10 mouse cellular contexts compared by ENCODE assay signal in genomic region chr10:14018672-14019071, GRCm38 (mm10). TPM values are rescaled to one million over a fixed set of nuclear protein-coding genes. Genes with fewer than 3 reads are reported as not detected.
DNase-seq lines count a peak whose midpoint lies in the region; ATAC-seq and TF ChIP-seq lines count a peak whose summit lies in the region.
"Had no signal": no experiment of that assay in that cellular context is flagged by ENCODE, and none has a peak within 500 bp of the region (broad histone marks: within the 10 kb centered on the region; RNA-seq: fewer than 3 reads in every experiment).

No protein-coding gene starts in this region.

- no peaks in the 10 kb centered on the region for H3K27me3 ChIP-seq in hindbrain, embryonic 13.5 days
- H3K27me3 ChIP-seq in hindbrain, embryonic 10.5 days (ENCODE audit: insufficient read depth, poor library complexity, severe bottlenecking), result no peaks in the 10 kb centered on the region
- H3K27me3 ChIP-seq in thymus, adult 2 months (ENCODE audit: control insufficient read depth, insufficient read depth, low read length), result no peaks in the 10 kb centered on the region
- no peaks in the 10 kb centered on the region for H3K27me3 ChIP-seq in hindbrain, embryonic 15.5 days
- H3K27me3 ChIP-seq: Patski had no signal

- H3K9me3 ChIP-seq in hindbrain, embryonic 13.5 days, result no peaks in the 10 kb centered on the region
- no peaks in the 10 kb centered on the region for H3K9me3 ChIP-seq in hindbrain, embryonic 10.5 days
- no peaks in the 10 kb centered on the region for H3K9me3 ChIP-seq in hindbrain, embryonic 15.5 days

- no peak overlapping the region for H3K9ac ChIP-seq in hindbrain, embryonic 13.5 days
- no peak overlapping the region for H3K9ac ChIP-seq in hindbrain, embryonic 15.5 days

- H3K4me2 ChIP-seq in hindbrain, embryonic 13.5 days, result peak overlapping the region; percentile 46
- H3K4me2 ChIP-seq in hindbrain, embryonic 15.5 days, result peak overlapping the region; percentile 52

- TF ChIP-seq CTCF in thymus, adult 2 months (IDR thresholded peaks at IDR 0.05; ENCODE audit: borderline replicate concordance, control insufficient read depth, extremely low read depth, insufficient read depth, low read length, poor library complexity), result no peak

- DNase-seq in hindbrain, embryonic 10.5 days (ENCODE audit: low spot score), result no peak
- peak; percentile 35 for DNase-seq in thymus, adult 2 months
- DNase-seq in thymus, postnatal 25 days, result no peak
- DNase-seq in testis, postnatal 10 days (ENCODE audit: low spot score), result no peak
- no peak for DNase-seq in adrenal gland, postnatal 4 days (ENCODE audit: low spot score in 2 of 2)
- DNase-seq: lung, adult 2 months had no signal

- H3K4me1 ChIP-seq in hindbrain, embryonic 13.5 days (replicated peaks), result peaks cover 20% of the 10 kb centered on the region
- peaks cover 24% of the 10 kb centered on the region for H3K4me1 ChIP-seq in hindbrain, embryonic 10.5 days (replicated peaks)
- H3K4me1 ChIP-seq in thymus, adult 2 months (replicated peaks; ENCODE audit: control insufficient read depth, insufficient read depth, low read length), result peaks cover 16% of the 10 kb centered on the region
- H3K4me1 ChIP-seq in hindbrain, embryonic 15.5 days (replicated peaks), result peaks cover 15% of the 10 kb centered on the region

- H3K4me3 ChIP-seq in hindbrain, embryonic 13.5 days, result no peak overlapping the region
- H3K4me3 ChIP-seq in hindbrain, embryonic 10.5 days, result no peak overlapping the region
- H3K4me3 ChIP-seq in thymus, adult 2 months (ENCODE audit: control insufficient read depth, insufficient read depth, low read length), result no peak overlapping the region
- H3K4me3 ChIP-seq in hindbrain, embryonic 15.5 days, result no peak overlapping the region

- H3K36me3 ChIP-seq in hindbrain, embryonic 13.5 days, result no peaks in the 10 kb centered on the region
- H3K36me3 ChIP-seq in hindbrain, embryonic 10.5 days, result no peaks in the 10 kb centered on the region
- no peaks in the 10 kb centered on the region for H3K36me3 ChIP-seq in thymus, adult 2 months (ENCODE audit: control insufficient read depth, insufficient read depth, low read length)
- H3K36me3 ChIP-seq in hindbrain, embryonic 15.5 days, result no peaks in the 10 kb centered on the region

- TF ChIP-seq POLR2A in thymus, adult 2 months (IDR thresholded peaks at IDR 0.05; ENCODE audit: control insufficient read depth, extremely low read depth, insufficient read depth, low read length, poor library complexity), result no peak

- WGBS in hindbrain, embryonic 13.5 days, result 39% methylated on average over 7 of the region's 7 CpGs
- WGBS in hindbrain, embryonic 10.5 days, result 35% methylated on average over 7 of the region's 7 CpGs
- WGBS in thymus, adult 2 months, result 33% methylated on average over 7 of the region's 7 CpGs
- WGBS in hindbrain, embryonic 15.5 days, result 39% methylated on average over 7 of the region's 7 CpGs

- no peak overlapping the region for H3K27ac ChIP-seq in hindbrain, embryonic 13.5 days
- no peak overlapping the region for H3K27ac ChIP-seq in hindbrain, embryonic 10.5 days
- H3K27ac ChIP-seq in thymus, adult 2 months (ENCODE audit: control insufficient read depth, insufficient read depth, low read length), result no peak overlapping the region
- H3K27ac ChIP-seq in hindbrain, embryonic 15.5 days (replicated peaks), result no peak overlapping the region

- ATAC-seq in hindbrain, embryonic 13.5 days (ENCODE audit: low FRiP score), result no peak
- no peak for ATAC-seq in hindbrain, embryonic 15.5 days (ENCODE audit: low FRiP score, low read depth)
- ATAC-seq in erythroid progenitor cell, adult 5-6 weeks (replicated peaks; ENCODE audit: low FRiP score, poor library complexity, severe bottlenecking), result no peak

RNA-seq across cellular contexts. Expression of gene Hivep2, which starts 52.8 kb away (rescaled TPM):
- polyA plus RNA-seq in hindbrain, embryonic 13.5 days (2015; fragmentation: Nextera tagmentation; extraction: Ambion mirVana), result 7.0 and 7.6 TPM in 2 replicates
- polyA plus RNA-seq in hindbrain, embryonic 10.5 days (2016; fragmentation: Nextera tagmentation; extraction: Ambion mirVana), result 1.2 and 1.6 TPM in 2 replicates
- 26.4 and 32.0 TPM in 2 replicates for polyA plus RNA-seq in thymus, adult 2 months (2012; rRNA removed)
- polyA plus RNA-seq in hindbrain, embryonic 15.5 days (2015; fragmentation: Nextera tagmentation; extraction: Ambion mirVana), result 10.7 and 11.6 TPM in 2 replicates
- 4.3 and 4.6 TPM in 2 replicates for total RNA-seq in erythroid progenitor cell, adult 5-6 weeks (2015; ENCODE audit: low replicate concordance)
- total RNA-seq in erythroid progenitor cell, adult 5-6 weeks (2017; ENCODE audit: low replicate concordance), result 1.3 and 1.5 TPM in 2 replicates
- 10 to 100 TPM; 23.3 to 26.6 TPM for total RNA-seq in adrenal gland, postnatal 4 days (2021)
